Mouse (Mus musculus) naive thymus-derived CD4-positive, alpha-beta T cell, adult 2 months (primary cell): ENCODE measurements at regions not wholly inside any gene's neighbourhood (a gene's known extent, or its start where the extent isn't known, plus 50 kb on each side); places are given as distances from the start of the nearest gene placed in this dataset.
"Not testable (repeated sequence)": the region's sequence is repeated elsewhere in the genome, so short reads cannot be mapped to it uniquely, and the experiment has no call there.

ENCODE experiments used
- DNase-seq: peaks from one replicate; pipeline ENCODE4 v3.0.0-alpha.2; 2011; ENCODE audit warnings: low read depth

DNA sequence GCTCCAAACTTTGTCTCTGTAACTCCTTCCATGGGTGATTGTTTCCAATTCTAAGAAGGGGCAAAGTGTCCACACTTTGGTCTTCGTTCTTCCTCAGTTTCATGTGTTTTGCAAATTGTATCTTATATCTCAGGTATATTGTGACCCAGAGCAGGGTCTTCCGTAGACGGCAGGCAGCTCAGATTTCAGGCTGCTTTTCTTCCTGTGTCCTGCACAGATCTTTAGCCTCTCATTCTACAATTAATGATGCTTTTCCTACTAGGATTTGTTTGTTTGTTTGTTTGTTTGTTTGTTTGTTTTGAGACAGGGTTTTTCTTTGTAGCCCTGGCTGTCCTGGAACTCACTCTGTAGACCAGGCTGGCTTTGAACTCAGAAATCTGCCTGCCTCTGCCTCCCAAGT lies 69.0 kb upstream of the Cpsf6 start:
- DNase-seq, result not testable (repeated sequence)

GRCm38 (mm10) chr10:117447626-117448025 lies 67.8 kb upstream of the Cpsf6 start:
- no peak for DNase-seq

DNA sequence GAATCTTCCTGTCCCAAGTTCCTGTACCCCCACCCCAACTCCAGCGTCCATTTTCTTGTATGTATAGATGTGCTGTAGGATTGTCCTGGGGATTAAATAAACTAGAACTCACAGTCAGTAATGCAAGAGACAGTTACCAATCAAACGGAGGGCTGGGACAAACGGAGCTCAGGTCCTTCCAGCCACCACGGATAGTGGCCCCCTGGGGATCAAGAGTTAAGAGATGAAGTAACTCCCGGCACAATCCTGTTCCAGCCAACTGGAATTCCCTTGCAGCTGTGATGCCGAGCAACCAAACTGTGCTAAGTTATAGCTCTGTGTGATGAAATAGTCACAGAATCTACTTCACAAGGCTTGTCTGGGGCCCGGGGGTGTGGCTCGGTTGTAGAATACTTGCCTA lies 67.4 kb upstream of the Cpsf6 start:
- no peak for DNase-seq

DNA sequence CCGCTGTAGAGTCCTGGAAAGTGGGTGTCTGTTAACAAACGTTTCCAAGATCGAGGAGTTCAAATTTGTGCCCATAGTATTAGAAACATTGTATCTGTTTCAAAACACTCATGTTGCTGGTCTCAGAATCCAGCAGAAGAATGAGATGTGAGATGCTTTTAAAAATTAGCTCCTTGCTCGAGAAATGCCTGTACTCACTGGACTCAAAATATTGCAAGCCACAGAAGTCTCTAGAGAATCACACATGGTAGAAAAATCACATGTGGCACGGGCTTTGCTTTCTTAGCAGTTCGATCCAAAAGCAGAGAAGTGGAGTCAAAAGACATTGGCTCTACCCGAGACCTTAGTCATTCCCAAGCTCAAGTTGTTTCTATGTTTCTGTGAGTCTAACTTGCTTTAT lies 67.0 kb upstream of the Cpsf6 start:
- no peak for DNase-seq

GRCm38 (mm10) chr10:117445801-117446490 lies 66.1 kb upstream of the Cpsf6 start:
- no peak for DNase-seq

DNA sequence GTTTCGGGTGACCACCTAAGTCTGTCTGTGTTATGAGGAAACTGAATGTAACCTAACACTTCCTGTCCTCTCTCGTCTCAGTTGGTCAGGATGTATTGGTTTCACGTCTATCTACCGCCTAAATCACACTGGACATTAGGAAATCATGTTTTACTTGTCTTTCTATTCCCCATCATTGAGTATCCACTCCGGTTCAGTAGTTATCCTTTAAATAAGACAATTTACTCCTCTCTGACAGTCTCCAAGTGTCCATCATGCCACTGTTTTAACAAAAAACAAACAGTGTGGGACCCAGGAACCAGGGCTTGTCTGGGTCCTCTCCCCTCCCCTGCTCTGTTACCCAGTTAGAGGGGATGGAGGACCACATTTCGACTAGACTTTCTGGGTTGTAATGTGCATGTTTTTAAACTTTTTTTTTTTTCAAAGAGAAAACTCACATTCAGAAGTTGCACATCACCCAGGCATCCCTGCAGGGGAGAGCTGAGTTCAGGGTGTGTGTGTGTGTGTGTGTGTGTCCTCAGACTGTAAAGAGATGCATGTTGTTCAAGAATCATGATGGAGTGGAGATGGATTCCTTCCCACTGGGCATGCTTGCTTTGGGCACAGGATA lies 65.5 kb upstream of the Cpsf6 start:
- no peak for DNase-seq

GRCm38 (mm10) chr10:117444761-117445160 lies 64.9 kb upstream of the Cpsf6 start:
- no peak for DNase-seq

GRCm38 (mm10) chr10:117443426-117444350 lies 63.9 kb upstream of the Cpsf6 start:
- no peak for DNase-seq

GRCm38 (mm10) chr10:117441979-117442803 lies 62.4 kb upstream of the Cpsf6 start:
- no peak for DNase-seq

DNA sequence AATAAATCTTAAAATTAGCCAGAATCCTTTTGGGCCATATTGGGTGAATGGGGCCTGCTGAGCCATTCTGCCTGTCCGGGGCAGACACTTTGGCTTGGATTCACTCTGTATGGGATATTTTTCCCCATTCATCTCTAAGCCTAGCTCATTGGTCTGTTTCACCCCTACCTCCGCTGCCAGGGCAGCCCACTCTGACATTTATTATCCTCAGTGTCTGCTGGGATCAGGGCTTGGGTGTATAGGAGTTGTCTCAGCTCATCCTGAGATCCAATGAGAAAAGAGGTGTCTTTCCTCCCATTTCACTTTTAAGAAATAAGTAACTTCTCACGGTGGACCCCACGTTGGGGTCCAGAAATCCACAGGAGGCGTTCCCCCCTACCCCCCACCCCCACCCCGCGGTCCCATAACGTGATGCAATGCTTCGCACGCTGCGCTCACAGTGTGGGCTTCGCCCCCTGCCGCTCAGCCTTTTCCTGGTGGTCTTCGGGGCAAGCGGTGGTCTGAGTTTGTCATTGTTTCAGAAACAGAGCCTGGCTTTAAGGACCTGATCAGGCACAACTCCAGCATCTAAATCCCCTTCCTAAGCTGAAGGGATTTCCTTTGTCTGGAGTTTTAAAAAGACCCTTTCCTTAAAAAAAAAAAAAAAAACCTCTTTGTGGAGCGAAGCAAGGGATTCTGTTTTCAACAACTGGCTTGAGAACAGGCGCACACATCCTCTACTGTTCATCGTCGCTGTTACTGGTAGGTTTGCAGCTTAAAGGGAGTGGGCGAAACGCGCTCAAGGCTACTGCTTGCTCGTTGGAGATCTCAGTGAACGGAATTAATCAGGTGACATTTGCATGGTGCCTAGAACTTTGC lies 61.5 kb upstream of the Cpsf6 start:
- no peak for DNase-seq

DNA sequence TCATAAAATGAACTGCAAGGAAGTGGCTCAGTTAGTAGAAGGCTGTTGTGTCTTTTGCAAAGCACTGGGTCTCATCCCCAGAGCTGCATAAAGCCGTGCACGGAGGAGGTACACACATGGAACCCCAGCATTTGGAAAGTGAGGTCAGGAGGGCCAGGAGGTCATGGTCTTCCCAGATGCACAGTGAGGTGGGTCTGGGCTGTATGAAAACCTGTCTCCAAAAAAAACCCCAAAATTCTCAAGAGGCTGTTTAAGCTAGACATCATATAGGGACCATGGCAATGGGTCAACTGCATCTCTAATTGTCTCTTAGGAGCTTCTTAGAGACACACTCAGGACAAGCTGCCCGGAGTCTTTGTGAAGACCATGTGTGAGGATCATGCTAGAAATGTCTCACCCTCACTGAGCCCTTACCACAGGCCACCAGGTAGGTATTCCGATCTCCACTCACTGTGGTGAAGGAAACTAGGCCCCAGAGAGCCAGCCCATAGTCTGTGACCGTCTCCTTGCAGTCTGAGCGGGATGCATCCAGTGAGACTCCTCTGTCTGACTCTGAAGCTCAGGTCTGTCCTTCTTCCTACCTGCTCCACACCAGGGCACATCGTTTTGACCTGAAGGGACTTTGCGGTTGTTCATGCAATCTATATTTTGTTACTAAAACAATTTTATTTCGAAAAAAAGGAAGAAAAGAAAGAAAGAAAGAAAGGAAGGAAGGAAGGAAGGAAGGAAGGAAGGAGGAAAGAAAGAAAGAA lies 60.6 kb upstream of the Cpsf6 start:
- DNase-seq, result no peak

DNA sequence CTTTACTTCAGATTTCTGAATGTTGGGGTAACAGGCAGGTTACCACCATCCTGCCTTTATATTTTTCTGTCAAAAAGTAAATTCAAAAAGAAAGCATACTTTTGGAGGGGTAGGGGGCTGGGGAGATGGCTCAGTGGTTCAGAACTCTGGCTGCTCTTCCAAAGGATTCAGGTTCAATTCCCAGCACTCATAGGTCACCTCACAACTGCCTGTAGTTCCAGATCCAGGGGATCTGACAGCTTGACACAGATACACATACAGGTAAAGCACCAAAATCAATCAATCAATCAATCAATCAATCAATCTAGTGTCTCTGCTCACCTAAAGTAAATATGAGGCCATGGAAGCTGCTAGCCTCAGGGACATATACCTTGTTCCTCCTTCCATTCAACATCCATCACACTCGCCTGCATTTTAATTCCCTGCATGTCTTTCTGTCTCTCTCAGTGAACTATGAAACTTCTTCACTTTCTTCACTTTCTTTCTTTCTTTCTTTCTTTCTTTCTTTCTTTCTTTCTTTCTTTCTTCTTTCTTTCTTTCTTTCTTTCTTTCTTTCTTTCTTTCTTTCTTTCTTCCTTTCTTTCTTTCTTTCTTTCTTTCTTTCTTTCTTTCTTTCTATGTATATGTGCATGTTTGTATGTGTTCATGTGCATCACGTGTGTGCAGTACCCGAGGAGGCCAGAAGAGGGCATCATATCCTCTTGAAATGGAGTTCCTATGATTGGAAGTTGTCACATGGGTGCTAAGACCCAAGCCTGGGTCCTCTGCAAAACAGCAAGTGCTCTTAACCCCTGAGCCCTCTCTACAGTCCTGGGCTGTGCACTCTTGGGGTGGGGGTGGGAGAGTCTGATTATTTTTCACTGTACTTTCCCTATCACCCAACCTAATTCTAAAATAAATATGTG lies 59.6 kb upstream of the Cpsf6 start:
- no peak for DNase-seq

DNA sequence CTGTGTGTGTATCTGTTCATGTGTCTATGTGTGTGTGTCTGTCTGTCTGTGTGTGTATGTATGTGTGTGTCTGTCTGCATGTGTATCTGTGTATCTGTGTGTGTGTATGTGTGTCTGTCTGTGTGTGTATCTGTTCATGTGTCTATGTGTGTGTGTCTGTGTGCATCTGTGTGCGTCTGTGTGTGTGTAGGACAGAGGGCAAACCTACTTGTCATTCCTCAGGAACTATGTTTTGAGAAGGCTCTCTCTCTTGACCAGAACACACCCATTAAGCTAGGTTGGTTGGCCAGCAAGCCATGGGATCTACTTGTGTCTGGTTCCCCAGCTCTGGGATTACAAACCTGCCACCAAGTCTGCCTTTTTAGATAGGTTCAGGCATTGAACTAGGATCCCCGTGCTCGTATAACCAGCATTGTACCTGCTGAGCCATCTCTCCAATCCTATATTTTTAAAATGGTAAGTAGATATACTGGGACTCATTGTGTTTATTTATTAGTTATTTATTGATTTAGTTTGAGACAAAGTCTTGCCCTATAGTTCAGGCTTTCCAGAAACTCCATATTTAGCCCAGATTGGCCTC lies 58.9 kb upstream of the Cpsf6 start:
- DNase-seq, result no peak

GRCm38 (mm10) chr10:117437970-117438369 lies 58.2 kb upstream of the Cpsf6 start:
- no peak for DNase-seq

DNA sequence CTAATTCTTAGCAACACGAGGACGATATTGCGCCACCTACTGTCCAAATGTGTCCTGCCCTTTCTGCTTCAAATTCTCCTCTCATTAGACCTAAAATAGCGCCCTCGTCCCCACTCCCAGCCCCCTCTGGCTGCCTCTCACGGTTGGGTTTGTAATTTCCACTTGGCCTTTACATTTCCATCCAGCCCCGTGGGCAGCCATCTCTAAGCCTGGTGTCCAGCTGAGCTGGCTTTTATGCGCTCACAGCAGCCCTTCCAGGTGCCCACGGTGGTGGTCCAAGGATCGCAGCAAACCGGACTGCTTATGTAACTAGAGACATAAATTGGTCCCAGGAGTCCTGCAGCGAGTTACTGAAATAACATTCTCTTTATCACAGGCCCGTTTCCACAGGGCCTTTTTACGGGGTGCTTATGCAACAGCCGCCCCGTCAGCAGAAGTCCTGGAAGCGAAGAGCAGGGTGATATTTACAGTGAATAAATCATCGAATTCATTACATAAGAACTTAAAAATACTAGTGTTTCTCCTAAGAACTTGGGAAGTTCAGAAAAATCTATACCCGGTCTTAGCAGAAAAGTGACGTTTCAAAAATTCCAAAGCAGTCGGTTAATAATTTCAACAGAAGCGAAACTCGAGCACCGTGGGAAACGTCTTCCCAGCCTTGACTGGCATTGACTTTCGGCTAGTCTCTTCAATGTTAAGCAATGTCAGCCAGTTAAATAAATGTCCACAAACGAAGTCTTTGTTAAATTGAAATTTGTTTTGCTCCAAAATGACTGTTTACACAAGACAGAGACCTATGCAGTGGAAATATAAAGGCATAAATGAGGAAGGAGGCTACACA lies 57.3 kb upstream of the Cpsf6 start:
- DNase-seq, result peak; percentile 88

- DNase-seq, result peak; percentile 25
Observed at GRCm38 (mm10) chr10:117436308-117436874, 56.6 kb upstream of the Cpsf6 start.

GRCm38 (mm10) chr10:117435734-117436121 lies 55.9 kb upstream of the Cpsf6 start:
- DNase-seq, result no peak
